Mouse (Mus musculus): ENCODE measurements at regions not wholly inside any gene's neighbourhood (a gene's known extent, or its start where the extent isn't known, plus 50 kb on each side); places are given as distances from the start of the nearest gene placed in this dataset.

- no peaks in the 10 kb centered on the region for H3K9me3 ChIP-seq (ENCODE audit: control insufficient read depth, low read length)
- no peaks in the 10 kb centered on the region; the same call in 1 of the 2 replicates for H3K4me1 ChIP-seq (ENCODE audit: control insufficient read depth, insufficient read depth, low read length)
- no peaks in the 10 kb centered on the region for H3K36me3 ChIP-seq (ENCODE audit: control insufficient read depth, insufficient read depth, low read length)
- no peak for ATAC-seq (ENCODE audit: low FRiP score)
- no peak overlapping the region for H3K27ac ChIP-seq (ENCODE audit: low read depth, low read length)
- no peak overlapping the region for H3K4me3 ChIP-seq (ENCODE audit: low read depth, low read length)
- DNase-seq (ENCODE audit: low spot score, missing footprints): no peak
- 91% methylated on average over 4 of the region's 4 CpGs for WGBS
- no peak overlapping the region for H3K4me2 ChIP-seq
- H3K27me3 ChIP-seq (ENCODE audit: control insufficient read depth, insufficient read depth, low read length): no peaks in the 10 kb centered on the region
- H3K9ac ChIP-seq (ENCODE audit: low read length): no peak overlapping the region
These were observed 175.7 kb upstream of the Sulf2 start for GRCm38 (mm10) chr2:166331192-166331591.

GRCm38 (mm10) chr2:166330364-166330763, 174.9 kb upstream of the Sulf2 start:
- Histone ChIP-seq H3K27ac (ENCODE audit: low read depth, low read length) (no peak overlapping the region), H3K9ac (ENCODE audit: low read length) (no peak overlapping the region), H3K4me1 (ENCODE audit: control insufficient read depth, insufficient read depth, low read length) (no peaks in the 10 kb centered on the region; the same call in 1 of the 2 replicates), H3K4me2 (no peak overlapping the region), H3K36me3 (ENCODE audit: control insufficient read depth, insufficient read depth, low read length) (no peaks in the 10 kb centered on the region), H3K27me3 (ENCODE audit: control insufficient read depth, insufficient read depth, low read length) (peaks cover 2% of the 10 kb centered on the region; the same call in 1 of the 2 replicates), H3K9me3 (ENCODE audit: control insufficient read depth, low read length) (no peaks in the 10 kb centered on the region), H3K4me3 (ENCODE audit: low read depth, low read length) (no peak overlapping the region)
- ATAC-seq (ENCODE audit: low FRiP score) (no peak), DNase-seq (ENCODE audit: low spot score, missing footprints) (no peak)
- WGBS: 81% methylated on average over 6 of the region's 6 CpGs

DNA sequence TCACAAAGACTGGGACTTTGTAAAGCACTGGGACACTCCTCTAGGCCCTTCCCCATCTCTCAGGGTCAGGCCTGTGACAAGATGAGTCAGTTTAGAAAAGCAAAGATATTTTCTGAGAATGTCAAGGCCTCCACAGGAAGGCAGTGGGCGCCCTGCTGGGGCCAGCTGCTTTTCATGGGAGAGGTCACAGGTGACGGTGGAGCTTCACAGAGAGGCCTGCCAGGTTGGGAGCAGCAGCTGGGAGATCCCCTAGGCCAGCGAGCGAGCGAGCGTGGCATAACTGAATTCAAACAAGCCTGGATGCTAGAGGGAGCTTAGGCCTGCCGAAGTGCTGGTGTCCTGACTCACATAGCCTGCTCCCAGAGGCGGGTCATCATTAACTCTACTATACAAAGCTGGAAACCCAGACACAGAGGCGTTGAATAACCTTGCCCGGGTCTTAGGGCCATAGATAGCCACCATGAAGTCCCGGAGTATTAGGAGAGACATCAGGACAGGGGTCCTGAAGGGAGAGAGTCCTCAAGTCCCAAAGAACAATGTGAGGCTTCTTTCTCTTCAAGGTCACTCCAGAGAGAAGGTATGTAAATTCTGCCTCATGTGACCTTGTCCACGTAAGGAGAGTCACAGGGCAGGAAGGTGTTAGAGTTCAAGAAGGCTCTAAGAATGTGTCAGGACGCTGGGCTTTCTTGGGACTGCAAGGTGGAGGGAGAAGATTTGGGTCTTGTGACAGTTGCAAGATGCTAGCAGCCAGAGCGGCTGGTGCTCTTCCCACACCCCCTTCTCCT, 174.3 kb upstream of the Sulf2 start:
- H3K27ac ChIP-seq (ENCODE audit: low read depth, low read length): no peak overlapping the region

GRCm38 (mm10) chr2:166326932-166327331, 171.5 kb upstream of the Sulf2 start:
- DNase-seq (ENCODE audit: low spot score, missing footprints) (no peak), ATAC-seq (ENCODE audit: low FRiP score) (no peak)
- no peaks in the 10 kb centered on the region for H3K9me3 ChIP-seq (ENCODE audit: control insufficient read depth, low read length)
- no peak overlapping the region for H3K9ac ChIP-seq (ENCODE audit: low read length)
- H3K27me3 ChIP-seq (ENCODE audit: control insufficient read depth, insufficient read depth, low read length): peaks cover 4% of the 10 kb centered on the region
- no peak overlapping the region for H3K4me3 ChIP-seq (ENCODE audit: low read depth, low read length)
- H3K36me3 ChIP-seq (ENCODE audit: control insufficient read depth, insufficient read depth, low read length): no peaks in the 10 kb centered on the region
- H3K4me1 ChIP-seq (ENCODE audit: control insufficient read depth, insufficient read depth, low read length): peaks cover 4% of the 10 kb centered on the region
- WGBS: 76% methylated on average over 5 of the region's 5 CpGs
- no peak overlapping the region for H3K4me2 ChIP-seq
- no peak overlapping the region for H3K27ac ChIP-seq (ENCODE audit: low read depth, low read length)

More for the DNA sequence above, 174.3 kb upstream of the Sulf2 start:
- no peaks in the 10 kb centered on the region for H3K9me3 ChIP-seq (ENCODE audit: control insufficient read depth, low read length)
- H3K27me3 ChIP-seq (ENCODE audit: control insufficient read depth, insufficient read depth, low read length): peaks cover 2% of the 10 kb centered on the region; the same call in 1 of the 2 replicates
- H3K4me1 ChIP-seq (ENCODE audit: control insufficient read depth, insufficient read depth, low read length): no peaks in the 10 kb centered on the region; the same call in none of the 2 replicates
- WGBS: 77% methylated on average over 14 of the region's 14 CpGs
- no peak for ATAC-seq (ENCODE audit: low FRiP score)
- no peak overlapping the region for H3K4me3 ChIP-seq (ENCODE audit: low read depth, low read length)
- H3K36me3 ChIP-seq (ENCODE audit: control insufficient read depth, insufficient read depth, low read length): no peaks in the 10 kb centered on the region
- no peak overlapping the region for H3K4me2 ChIP-seq
- no peak overlapping the region for H3K9ac ChIP-seq (ENCODE audit: low read length)
- DNase-seq (ENCODE audit: low spot score, missing footprints): no peak

DNA sequence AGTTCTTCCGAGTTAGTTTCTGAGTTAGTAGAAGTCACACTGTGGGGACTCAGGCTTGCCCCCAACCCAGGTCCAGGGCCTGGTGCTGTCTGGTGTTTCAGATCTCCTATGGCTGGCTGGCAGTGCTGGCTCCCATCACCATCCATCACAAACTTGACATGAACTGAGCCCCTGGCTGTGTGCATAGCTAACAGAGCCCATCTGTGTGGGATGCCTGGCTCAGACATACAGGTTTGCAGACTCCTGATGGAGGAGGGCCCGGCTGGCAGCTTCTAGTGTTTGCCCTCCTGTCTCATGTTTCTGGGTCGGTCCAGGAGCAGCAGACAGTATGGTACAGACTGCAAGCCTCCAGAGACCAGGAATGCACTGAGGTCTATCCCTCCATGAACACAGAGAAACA, 169.5 kb upstream of the Sulf2 start:
- Histone ChIP-seq H3K9ac (ENCODE audit: low read length) (no peak overlapping the region), H3K9me3 (ENCODE audit: control insufficient read depth, low read length) (no peaks in the 10 kb centered on the region), H3K4me3 (ENCODE audit: low read depth, low read length) (no peak overlapping the region), H3K4me1 (ENCODE audit: control insufficient read depth, insufficient read depth, low read length) (peaks cover 4% of the 10 kb centered on the region), H3K27me3 (ENCODE audit: control insufficient read depth, insufficient read depth, low read length) (peaks cover 10% of the 10 kb centered on the region), H3K4me2 (no peak overlapping the region), H3K27ac (ENCODE audit: low read depth, low read length) (no peak overlapping the region), H3K36me3 (ENCODE audit: control insufficient read depth, insufficient read depth, low read length) (no peaks in the 10 kb centered on the region)
- DNase-seq (ENCODE audit: low spot score, missing footprints) (no peak), ATAC-seq (ENCODE audit: low FRiP score) (no peak)
- 86% methylated on average over 3 of the region's 3 CpGs for WGBS

DNA sequence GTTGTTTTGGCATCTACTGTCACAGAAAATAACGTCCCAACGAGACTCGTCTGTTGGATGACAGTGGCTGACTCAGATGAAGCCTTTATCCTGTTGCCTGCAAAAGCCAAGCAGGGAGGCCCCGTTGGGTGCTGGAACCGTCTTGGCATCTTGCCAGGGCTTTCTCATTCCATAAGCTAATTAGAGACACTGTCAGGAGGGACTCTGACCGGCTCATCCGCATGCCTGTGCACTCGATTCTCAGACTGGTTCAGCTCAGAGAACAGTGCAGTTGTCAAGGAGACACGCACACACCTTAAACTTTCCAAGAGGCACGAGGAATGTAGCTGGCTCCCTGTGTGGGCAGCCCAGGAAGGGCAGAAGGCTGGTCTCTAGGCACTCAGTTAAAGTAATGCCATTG, 169.0 kb upstream of the Sulf2 start:
- no peak overlapping the region for H3K27ac ChIP-seq (ENCODE audit: low read depth, low read length)
- H3K4me3 ChIP-seq (ENCODE audit: low read depth, low read length): no peak overlapping the region

DNA sequence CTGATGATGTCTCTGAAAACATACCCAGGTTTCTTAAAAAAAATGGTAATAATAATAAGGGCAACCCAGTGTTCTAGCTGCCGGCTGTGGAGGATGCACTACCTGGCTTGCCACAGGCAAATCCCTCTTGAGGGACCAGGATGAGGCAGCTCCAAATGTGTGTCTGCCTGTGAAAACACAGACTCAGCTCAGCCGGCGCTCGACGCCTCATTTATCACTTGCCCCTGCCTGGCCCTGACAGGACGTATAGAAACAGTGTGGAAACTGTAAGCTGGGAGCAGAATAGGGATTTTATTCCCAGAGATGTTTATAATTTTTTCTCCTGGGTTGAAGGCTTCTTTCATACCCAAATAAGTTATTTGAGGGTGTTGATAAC, 167.2 kb upstream of the Sulf2 start:
- no peaks in the 10 kb centered on the region for H3K9me3 ChIP-seq (ENCODE audit: control insufficient read depth, low read length)
- WGBS: 86% methylated on average over 6 of the region's 6 CpGs
- H3K9ac ChIP-seq (ENCODE audit: low read length): no peak overlapping the region
- no peak overlapping the region for H3K4me3 ChIP-seq (ENCODE audit: low read depth, low read length)
- peaks cover 24% of the 10 kb centered on the region for H3K27me3 ChIP-seq (ENCODE audit: control insufficient read depth, insufficient read depth, low read length)
- no peak overlapping the region for H3K27ac ChIP-seq (ENCODE audit: low read depth, low read length)
- ATAC-seq (ENCODE audit: low FRiP score): no peak
- H3K4me2 ChIP-seq: no peak overlapping the region
- no peaks in the 10 kb centered on the region for H3K36me3 ChIP-seq (ENCODE audit: control insufficient read depth, insufficient read depth, low read length)
- H3K4me1 ChIP-seq (ENCODE audit: control insufficient read depth, insufficient read depth, low read length): peaks cover 4% of the 10 kb centered on the region; the same call in 1 of the 2 replicates
- no peak for DNase-seq (ENCODE audit: low spot score, missing footprints)

More for the DNA sequence above, 169.0 kb upstream of the Sulf2 start:
- peaks cover 11% of the 10 kb centered on the region for H3K27me3 ChIP-seq (ENCODE audit: control insufficient read depth, insufficient read depth, low read length)
- no peak overlapping the region for H3K9ac ChIP-seq (ENCODE audit: low read length)
- WGBS: 72% methylated on average over 10 of the region's 10 CpGs
- H3K9me3 ChIP-seq (ENCODE audit: control insufficient read depth, low read length): no peaks in the 10 kb centered on the region
- peaks cover 4% of the 10 kb centered on the region; the same call in 1 of the 2 replicates for H3K4me1 ChIP-seq (ENCODE audit: control insufficient read depth, insufficient read depth, low read length)
- DNase-seq (ENCODE audit: low spot score, missing footprints) (no peak), ATAC-seq (ENCODE audit: low FRiP score) (no peak)
- no peak overlapping the region for H3K4me2 ChIP-seq
- H3K36me3 ChIP-seq (ENCODE audit: control insufficient read depth, insufficient read depth, low read length): no peaks in the 10 kb centered on the region

GRCm38 (mm10) chr2:166321992-166322667, 166.7 kb upstream of the Sulf2 start:
- ATAC-seq (ENCODE audit: low FRiP score) (no peak), DNase-seq (ENCODE audit: low spot score, missing footprints) (no peak)
- H3K36me3 ChIP-seq (ENCODE audit: control insufficient read depth, insufficient read depth, low read length): no peaks in the 10 kb centered on the region
- peaks cover 4% of the 10 kb centered on the region; the same call in 1 of the 2 replicates for H3K4me1 ChIP-seq (ENCODE audit: control insufficient read depth, insufficient read depth, low read length)
- H3K4me3 ChIP-seq (ENCODE audit: low read depth, low read length): no peak overlapping the region
- H3K9me3 ChIP-seq (ENCODE audit: control insufficient read depth, low read length): no peaks in the 10 kb centered on the region
- WGBS: 80% methylated on average over 6 of the region's 6 CpGs
- peaks cover 24% of the 10 kb centered on the region for H3K27me3 ChIP-seq (ENCODE audit: control insufficient read depth, insufficient read depth, low read length)
- no peak overlapping the region for H3K4me2 ChIP-seq
- no peak overlapping the region for H3K27ac ChIP-seq (ENCODE audit: low read depth, low read length)
- H3K9ac ChIP-seq (ENCODE audit: low read length): no peak overlapping the region

DNA sequence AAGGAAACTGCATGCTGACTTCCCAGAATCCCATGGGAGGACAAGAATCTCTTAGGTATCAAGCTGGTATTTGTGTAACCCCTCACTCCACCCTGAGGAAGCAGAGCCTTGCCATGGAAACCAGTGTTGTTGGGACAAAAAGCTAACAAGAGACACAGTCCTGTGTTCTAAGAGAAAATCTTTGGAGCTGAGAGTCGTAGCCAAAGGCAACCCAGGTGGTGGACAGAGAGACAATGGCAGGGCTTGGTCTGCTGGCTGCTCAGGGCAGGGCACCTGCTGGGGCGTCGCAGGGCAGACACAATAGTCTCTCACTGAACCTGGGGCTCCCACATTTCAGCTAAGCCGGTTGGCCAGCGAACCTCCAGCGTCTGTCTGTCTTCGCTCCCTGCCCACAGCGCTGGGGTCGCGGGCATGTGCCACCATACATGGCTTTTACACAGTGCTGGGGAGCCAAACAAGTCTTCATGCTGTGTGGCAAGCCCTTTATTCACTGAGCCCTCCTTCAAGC, 161.0 kb upstream of the Sulf2 start:
- Histone ChIP-seq H3K36me3 (ENCODE audit: control insufficient read depth, insufficient read depth, low read length) (no peaks in the 10 kb centered on the region), H3K4me2 (0 out of 2 replicates have a peak overlapping the region, but pooled peaks have one; percentile 1), H3K9ac (ENCODE audit: low read length) (no peak overlapping the region), H3K4me3 (ENCODE audit: low read depth, low read length) (no peak overlapping the region), H3K4me1 (ENCODE audit: control insufficient read depth, insufficient read depth, low read length) (peaks cover 11% of the 10 kb centered on the region), H3K27me3 (ENCODE audit: control insufficient read depth, insufficient read depth, low read length) (peaks cover 40% of the 10 kb centered on the region), H3K9me3 (ENCODE audit: control insufficient read depth, low read length) (no peaks in the 10 kb centered on the region), H3K27ac (ENCODE audit: low read depth, low read length) (no peak overlapping the region)
- ATAC-seq (ENCODE audit: low FRiP score) (peak; percentile 79), DNase-seq (ENCODE audit: low spot score, missing footprints) (peak; percentile 89)
- WGBS: 5% methylated on average over 10 of the region's 10 CpGs

Data from midbrain, embryonic 11.5 days (tissue).